Mouse (Mus musculus) CD4-positive, CD25-positive, alpha-beta regulatory T cell, adult 4 months (primary cell): ENCODE results near the gene Xirp1. TPM values are rescaled to one million over a fixed set of nuclear protein-coding genes. Genes with fewer than 3 reads are reported as not detected.

Source experiments
- ATAC-seq: one replicate; pipeline ENCODE4 v1.8.0; 2017
- polyA plus RNA-seq, 2 experiments: library from polyadenylated mRNA; unstranded; fragments of 100-300 nt; shearing (Covaris generic); gene quantifications; one replicate each; pipeline ENCODE4 v1.2.1; 2017

The Xirp1 gene
- polyA plus RNA-seq, 2 experiments from 2014 or later = not detected

GRCm38 (mm10) chr9:119984536-119985011 lies 38.8 kb downstream of the Xirp1 start, which contains the start of gene Csrnp1:
Csrnp1 (minus strand) TSS chr9:119984658.
- ATAC-seq = no peak

- ATAC-seq = peak; percentile 19
Observed at GRCm38 (mm10) chr9:119983585-119984535, 39.5 kb downstream of the Xirp1 start.

- peak; percentile 41 for ATAC-seq
Observed at GRCm38 (mm10) chr9:119982956-119983551, 40.3 kb downstream of the Xirp1 start.

- ATAC-seq = peak; percentile 51
Observed at GRCm38 (mm10) chr9:119982241-119982811, 41.1 kb downstream of the Xirp1 start.

GRCm38 (mm10) chr9:119981183-119982179 lies 41.9 kb downstream of the Xirp1 start:
- peak; percentile 50 for ATAC-seq

- ATAC-seq = no peak
Observed at GRCm38 (mm10) chr9:119980770-119981182, 42.6 kb downstream of the Xirp1 start.

GRCm38 (mm10) chr9:119979749-119980148 lies 43.6 kb downstream of the Xirp1 start:
- ATAC-seq = no peak

- ATAC-seq = no peak
Observed at GRCm38 (mm10) chr9:119978811-119979441, 44.5 kb downstream of the Xirp1 start.

GRCm38 (mm10) chr9:119978151-119978810 lies 45.1 kb downstream of the Xirp1 start:
- peak; percentile 17 for ATAC-seq

- ATAC-seq = no peak
Observed at GRCm38 (mm10) chr9:119977557-119978060, 45.8 kb downstream of the Xirp1 start.

- ATAC-seq = peak; percentile 11
Observed at GRCm38 (mm10) chr9:119976704-119977556, 46.5 kb downstream of the Xirp1 start.

GRCm38 (mm10) chr9:119975286-119975685 lies 48.1 kb downstream of the Xirp1 start:
- ATAC-seq = no peak

- ATAC-seq = no peak
Observed at GRCm38 (mm10) chr9:119974609-119975008, 48.8 kb downstream of the Xirp1 start.

- ATAC-seq = no peak
Observed at GRCm38 (mm10) chr9:119973869-119974520, 49.4 kb downstream of the Xirp1 start.

GRCm38 (mm10) chr9:119973281-119973680 lies 50.1 kb downstream of the Xirp1 start:
- no peak for ATAC-seq

- no peak for ATAC-seq
Observed at GRCm38 (mm10) chr9:119972582-119972981, 50.8 kb downstream of the Xirp1 start.

- no peak for ATAC-seq
Observed at GRCm38 (mm10) chr9:119972166-119972565, 51.2 kb downstream of the Xirp1 start.

- ATAC-seq = peak; percentile 18
Observed at GRCm38 (mm10) chr9:119970763-119971656, 52.4 kb downstream of the Xirp1 start.
